Mouse (Mus musculus): ENCODE results near the gene Tmem223. TPM values are rescaled to one million over a fixed set of nuclear protein-coding genes. Genes with fewer than 3 reads are reported as not detected.
"Not testable (repeated sequence)": the region's sequence is repeated elsewhere in the genome, so short reads cannot be mapped to it uniquely, and the experiment has no call there.

The Tmem223 gene
- 10 to 100 TPM; 81.9 to 82.5 TPM for total RNA-seq (2021)
- long read RNA-seq, experiment 1, transcript Tmem223-201 (2 exons, 748 nt) = major isoform, 65 of 67 reads
- long read RNA-seq, experiment 1, partial matches to known transcripts = 0 of 67 reads
- long read RNA-seq, experiment 1, other reads (novel, unspliced or antisense) = 2 of 67 reads
- long read RNA-seq, experiment 2, transcript Tmem223-201 (2 exons, 748 nt) = major isoform, 60 of 61 reads
- long read RNA-seq, experiment 2, partial matches to known transcripts = 0 of 61 reads
- long read RNA-seq, experiment 2, other reads (novel, unspliced or antisense) = 1 of 61 reads

DNA sequence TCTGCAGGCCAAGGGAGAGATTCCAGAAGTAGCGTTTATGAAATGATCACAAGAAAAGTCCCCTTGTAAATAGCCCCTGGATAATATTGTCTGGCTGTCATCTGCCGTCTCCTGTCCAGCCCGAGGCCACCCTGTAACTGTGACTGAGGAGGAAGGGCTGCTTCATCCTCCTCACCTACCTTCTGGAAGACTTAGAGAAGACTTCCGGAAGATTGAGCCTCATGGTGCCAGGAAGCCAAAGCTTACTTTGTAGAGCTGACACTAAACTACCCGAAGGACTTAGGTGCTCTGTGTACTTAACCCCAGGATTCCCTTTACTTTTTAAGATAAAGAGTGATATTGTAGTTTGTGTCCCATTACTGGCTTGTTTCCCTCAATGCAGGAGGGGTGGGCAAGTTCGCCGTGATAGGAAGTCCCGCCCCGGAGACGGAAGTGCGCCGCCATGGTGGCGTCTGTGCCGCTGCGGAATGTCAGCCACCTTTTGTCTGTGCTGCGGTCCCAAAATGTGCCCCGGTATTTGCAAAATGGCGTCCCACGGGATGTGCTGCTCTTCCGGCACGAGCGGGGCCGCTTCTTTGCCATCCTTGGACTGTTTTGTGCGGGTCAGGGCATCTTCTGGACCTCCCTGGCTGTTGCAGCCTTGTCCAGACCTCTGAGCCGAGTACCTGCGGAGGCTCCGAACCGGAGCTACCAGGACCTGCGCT, at the start of gene Tmem223:
TSS of gene Tmem223 (plus strand) at position 430 of the 704 bp plus-strand sequence.
- DNase-seq = peak; percentile 78

GRCm38 (mm10) chr19:8721378-8721777, 49.4 kb upstream of the Tmem223 start:
- DNase-seq = no peak

DNA sequence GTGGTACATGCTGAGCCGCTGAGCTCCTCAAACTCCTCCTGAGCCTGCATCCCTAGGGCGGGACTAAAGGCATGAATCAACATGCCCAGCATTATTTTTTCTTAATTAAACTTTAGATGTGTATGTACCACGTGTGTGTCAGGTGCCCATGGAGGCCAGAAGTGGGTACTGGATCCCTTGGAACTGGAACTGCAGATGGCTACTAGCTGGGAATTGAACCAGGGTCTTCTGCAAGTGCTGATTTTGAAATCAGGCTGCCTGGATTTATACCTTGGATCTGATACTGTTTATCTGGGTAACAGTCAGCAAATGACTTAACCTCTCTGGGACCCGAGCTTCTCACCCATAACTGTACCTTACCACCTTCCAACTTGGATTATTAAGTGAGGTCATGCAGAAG, 48.8 kb upstream of the Tmem223 start:
- no peak for DNase-seq

DNA sequence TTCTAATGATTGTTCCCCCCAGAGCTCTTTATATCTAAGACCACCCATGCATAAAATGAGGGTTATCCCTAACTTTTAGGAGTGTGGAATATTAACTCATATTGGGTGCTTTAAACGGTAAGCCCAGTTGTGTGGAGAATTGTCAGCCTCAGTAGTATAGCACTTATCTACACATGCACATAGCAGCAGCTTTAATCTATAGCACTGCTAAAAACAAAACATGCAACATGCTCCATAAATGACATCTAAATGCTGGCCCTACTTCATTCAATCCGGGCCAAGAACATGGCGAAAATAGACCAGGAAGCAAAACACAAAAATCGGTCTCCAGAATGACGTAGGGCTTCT, 48.3 kb upstream of the Tmem223 start:
- no peak for DNase-seq

DNA sequence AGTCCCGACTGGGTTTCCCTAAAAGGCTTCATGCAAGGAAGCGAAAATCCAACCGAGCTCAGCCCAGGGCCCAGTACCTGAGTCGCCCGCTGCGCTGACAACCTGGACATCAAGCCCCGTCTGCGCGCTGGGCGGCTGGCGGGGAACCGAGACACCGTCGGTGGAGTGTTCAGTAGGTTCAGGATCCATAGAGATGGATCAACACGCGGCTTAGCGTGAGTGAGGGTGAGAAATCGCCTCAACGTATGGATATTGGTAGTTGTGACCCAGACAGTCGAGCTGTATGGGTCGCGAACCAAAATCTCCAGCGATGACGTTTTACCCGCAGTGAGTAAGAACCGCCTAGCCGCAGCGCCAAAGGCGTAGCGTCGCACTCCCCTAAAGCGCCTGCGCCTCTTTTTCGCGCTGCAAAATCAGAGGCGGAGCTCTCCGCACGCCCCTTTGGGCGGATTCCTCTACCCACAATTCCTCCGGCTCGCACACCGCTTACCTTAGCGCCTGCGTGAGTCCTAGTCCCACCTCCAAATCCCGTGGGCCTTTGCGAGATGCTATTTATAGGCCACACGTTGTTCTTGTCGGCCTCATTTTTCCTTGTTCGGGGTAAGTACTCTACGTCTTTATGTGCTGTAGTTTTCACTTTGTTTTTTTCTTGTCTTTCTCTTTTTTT, 47.8 kb upstream of the Tmem223 start, which contains the start of gene Slc3a2:
TSS of gene Slc3a2 (minus strand) at position 463 of the 667 bp plus-strand sequence.
- DNase-seq = peak; percentile 89

GRCm38 (mm10) chr19:8723574-8724346, 47.0 kb upstream of the Tmem223 start:
- DNase-seq = no peak

DNA sequence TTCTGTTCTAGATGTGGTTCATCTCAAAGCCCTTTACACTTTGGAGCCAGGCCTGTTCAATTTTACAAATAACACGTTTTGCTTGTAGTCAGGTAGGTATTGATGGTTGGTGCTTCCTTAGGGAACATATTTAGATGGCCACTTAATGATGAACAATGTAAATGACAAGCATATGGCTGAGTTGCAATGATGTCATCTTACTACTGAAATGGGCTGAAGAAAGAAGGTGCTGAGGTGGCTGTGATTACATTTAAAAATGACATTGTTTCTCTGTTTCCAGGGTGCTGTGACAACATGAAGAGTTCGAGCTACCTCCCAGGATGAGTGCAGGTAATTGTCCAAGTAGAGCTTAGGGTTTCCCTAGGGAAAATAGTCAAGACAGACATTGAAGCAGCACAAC, 46.4 kb upstream of the Tmem223 start:
- no peak for DNase-seq

DNA sequence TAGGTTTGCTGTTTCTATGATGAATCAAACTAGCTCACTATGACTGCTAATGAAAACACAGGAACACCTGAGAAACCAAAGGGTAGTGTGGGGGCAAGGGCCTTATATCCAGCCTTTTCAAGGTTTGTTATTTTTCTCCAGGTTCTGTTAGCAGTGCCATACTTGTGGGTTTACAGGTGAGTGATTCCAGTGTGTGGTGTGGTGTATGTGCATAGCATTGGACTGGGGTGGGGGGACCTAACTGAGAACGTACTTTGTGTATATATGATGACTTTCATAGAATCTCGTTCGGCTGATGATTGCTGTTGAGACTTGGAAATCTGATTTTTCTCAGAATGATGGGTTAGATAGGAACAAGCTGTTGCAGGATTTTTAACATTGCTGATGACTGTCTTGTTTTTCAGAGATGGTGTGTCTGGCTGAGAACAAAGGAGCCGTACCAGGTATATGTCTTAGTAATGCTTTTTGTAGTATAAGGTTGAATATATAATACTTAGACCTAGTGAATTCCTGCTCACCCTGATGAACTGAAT, 45.6 kb upstream of the Tmem223 start:
- DNase-seq = no peak

DNA sequence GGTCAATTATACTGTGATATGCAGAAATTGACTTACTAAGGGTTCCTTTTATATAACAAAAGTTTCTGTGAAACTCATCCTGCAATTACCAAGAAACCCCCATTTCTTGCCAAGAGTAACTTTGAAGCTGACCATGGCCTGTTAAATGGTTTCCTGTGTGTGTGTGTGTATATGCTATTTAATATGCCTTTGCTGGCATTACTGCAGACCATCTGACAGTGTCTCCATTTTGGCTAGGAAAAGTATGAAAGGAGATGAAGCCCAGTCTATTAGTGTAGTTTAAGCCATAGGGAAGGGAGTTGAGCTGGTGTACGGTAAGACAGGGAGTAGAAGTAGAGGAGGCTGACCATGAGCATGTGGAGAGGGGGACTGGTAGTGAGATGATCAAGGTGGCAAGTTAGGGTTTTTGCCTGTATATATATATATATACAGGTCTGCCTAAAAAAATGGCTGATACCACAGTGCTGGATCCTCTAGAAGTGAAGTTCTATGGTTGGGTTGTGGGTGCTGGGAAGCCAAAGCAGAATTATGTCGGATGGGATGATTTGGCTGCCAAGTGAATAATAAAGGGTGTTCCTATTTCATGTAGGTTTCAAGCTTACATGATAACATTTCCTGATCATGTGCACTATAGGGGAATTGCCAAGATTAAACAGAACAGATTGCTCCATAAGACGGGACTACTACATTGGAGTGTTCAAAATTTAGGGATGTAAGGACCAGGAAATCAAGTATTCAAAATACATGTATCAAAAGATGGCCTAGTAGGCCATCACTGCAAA, 44.0 kb upstream of the Tmem223 start:
- DNase-seq = no peak

DNA sequence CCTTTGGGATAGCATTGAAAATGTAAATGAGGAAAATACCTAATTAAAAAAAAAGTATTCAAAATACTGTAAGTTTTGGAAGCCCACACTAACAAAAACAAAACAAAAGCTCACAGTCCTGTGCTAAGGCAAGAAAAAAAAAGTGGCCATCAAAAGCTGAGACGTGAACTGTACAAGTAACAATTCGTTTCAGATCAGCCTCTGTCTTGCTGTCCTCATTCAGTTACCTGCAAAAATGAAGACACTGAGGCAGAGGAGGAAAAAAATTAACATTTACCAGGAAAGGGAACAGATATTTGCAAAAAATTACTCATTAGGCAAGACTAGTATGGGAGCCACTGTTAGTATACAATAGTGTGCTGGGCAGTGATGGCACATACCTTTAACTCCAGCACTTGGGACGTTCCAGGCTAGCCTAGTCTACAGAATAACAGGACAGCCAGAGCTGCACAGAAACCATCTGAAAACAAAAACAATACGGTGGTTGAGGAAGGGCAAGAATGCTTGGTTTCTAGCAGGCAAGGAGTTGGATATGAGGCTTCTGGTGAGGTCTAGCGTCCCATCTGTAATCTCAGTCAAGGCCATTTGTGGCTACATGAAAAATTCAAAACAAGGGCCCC, 43.2 kb upstream of the Tmem223 start:
- no peak for DNase-seq

DNA sequence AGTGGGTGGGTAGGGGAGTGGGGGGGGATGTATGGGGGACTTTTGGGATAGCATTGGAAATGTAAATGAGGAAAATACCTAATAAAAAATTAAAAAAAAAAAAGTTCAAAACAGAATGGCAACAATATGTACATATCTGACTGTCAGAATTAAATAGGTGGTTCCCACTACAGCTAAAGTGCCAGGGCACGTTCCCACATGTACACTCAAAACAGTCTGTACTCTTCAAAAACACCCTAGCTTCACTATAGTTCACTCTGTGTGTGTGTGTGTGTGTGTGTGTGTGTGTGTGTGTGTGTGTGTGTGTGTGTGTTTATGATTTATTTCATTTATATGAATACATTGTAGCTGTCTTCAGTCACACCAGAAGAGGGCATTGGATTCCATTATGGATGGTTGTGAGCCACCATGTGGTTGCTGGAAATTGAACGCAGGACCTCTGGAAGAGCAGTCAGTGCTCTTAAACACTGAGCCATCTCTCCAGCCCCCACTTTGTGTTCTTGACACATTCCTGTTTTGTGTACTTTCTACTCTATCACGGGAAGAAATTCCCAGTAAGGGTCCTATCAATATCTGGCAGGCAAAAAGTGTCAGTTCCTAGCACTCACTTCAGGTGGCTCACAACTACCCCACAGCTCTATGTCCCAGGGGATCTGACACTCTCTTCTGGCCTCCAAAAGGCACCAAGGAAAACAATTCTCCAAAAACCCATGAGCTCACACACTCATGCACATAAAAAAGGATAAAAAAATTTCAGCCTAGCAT, 42.3 kb upstream of the Tmem223 start:
- not testable (repeated sequence) for DNase-seq

GRCm38 (mm10) chr19:8734334-8734733, 36.5 kb upstream of the Tmem223 start:
- no peak for DNase-seq

GRCm38 (mm10) chr19:8735389-8736159, 35.2 kb upstream of the Tmem223 start, which contains the start of gene Wdr74:
Wdr74 (plus strand) TSS chr19:8735827.
- DNase-seq = peak; percentile 93

- no peak for DNase-seq
These were observed 34.7 kb upstream of the Tmem223 start for GRCm38 (mm10) chr19:8736160-8736467.

DNA sequence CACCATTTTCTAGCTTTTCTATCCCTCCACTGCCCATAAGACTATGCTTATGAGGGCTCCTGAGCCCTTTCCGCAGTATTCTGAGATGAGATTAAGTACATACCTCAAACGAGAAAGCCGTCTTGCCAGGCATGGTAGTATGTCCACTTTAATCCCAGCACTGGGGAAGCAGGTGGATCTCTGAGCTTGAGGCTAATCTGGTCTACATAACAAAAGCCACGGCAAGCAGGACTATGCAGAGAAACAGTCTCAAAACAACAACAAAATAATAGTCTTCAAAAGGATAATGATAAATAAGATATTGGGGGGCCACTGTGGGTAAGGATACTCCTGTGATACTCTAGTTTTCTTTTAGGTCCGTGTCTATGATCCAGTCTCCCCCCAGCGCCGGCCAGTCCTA, 31.9 kb upstream of the Tmem223 start:
- no peak for DNase-seq

DNA sequence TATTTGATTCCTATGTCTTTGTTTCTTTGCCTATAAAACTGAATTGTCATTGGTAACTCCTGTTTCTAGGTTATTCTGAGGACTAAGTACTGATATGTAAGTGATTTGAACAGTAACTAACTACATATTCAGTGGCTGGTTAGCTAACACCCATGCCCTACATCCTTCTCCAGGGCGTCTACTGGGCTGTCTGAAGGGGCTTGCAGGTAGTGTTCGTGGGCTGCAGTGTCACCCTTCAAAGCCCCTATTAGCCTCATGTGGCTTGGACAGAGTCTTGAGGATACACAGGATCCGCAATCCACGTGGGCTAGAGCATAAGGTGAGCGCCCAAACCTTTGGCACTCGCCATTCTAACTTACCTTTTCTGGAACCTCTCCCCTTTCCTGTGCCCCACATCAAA, 31.1 kb upstream of the Tmem223 start:
- no peak for DNase-seq

GRCm38 (mm10) chr19:8740603-8741002, 30.2 kb upstream of the Tmem223 start, which contains the start of gene 1700092M07Rik:
1700092M07Rik (plus strand) TSS chr19:8740718.
- no peak for DNase-seq

DNA sequence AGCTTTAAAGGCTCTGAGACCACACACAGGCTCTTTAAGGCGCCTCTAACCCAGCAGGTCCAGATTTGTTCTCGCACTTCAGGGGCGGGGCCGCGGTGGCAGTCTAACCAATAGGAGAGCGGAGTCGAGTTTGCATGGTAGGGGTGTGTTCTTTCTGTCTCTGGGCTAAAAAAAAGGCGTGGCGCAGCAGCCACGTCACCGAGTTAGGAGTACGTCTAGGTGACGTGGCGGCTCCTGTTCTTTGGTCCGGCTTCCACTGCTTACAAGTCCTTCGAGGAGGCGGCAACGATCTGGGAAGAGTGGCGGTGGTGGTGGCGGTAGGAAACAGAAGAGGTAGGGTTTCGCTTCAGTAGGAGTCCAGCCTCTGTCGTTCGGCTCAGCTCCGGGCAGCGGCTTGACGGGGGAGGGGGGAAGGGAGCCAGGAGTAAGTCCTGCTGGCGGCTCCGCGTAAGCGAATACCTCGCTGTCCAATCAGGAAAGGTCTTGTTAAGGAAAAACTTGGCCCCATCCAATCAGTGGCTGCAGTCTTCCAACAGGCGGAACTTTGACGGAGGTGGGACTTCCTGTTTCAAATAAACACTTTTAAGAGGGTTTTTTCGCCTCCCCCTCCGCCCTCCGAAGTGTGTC, 29.4 kb upstream of the Tmem223 start, which contains the start of gene Stx5a:
TSS of gene Stx5a (plus strand) at position 171 of the 627 bp plus-strand sequence.
- DNase-seq = peak; percentile 91

DNA sequence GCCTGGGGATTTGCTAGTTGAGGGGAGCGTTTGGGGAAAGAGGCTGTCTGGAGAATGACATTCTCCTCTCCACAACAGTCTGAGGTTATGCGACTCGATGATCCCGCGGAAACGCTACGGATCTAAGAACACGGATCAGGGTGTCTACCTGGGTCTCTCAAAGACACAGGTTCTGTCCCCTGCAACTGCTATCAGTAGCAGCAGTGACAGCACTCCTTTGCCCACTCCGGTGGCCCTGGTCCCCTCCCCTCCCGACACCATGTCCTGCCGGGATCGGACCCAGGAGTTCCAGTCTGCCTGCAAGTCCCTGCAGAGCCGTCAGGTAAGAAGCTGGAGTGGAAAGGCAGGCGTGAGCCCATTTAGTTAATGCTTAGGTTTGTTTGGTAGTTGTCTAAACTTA, 28.6 kb upstream of the Tmem223 start:
- DNase-seq = no peak

Data from gastrocnemius, postnatal 10 days (tissue).